Comparison of ENCODE assay signal across 8 mouse cellular contexts in genomic region chr3:67583125-67583845, GRCm38 (mm10). TPM values are rescaled to one million over a fixed set of nuclear protein-coding genes. Genes with fewer than 3 reads are reported as not detected.
A peak's percentile ranks its signal among the peaks of the same experiment; 100 is the strongest.
DNase-seq lines count a peak whose midpoint lies in the region; ATAC-seq and TF ChIP-seq lines count a peak whose summit lies in the region.

No protein-coding gene starts in this region.

- H3K27ac ChIP-seq in kidney, adult 2 months (ENCODE audit: insufficient read depth, low read depth, low read length): peak overlapping the region; percentile 39; the same call in 1 of the 2 replicates
- no peak overlapping the region; the same call in 1 of the 2 replicates for H3K27ac ChIP-seq in MEL (ENCODE audit: control insufficient read depth, low read depth, low read length)
- peak overlapping the region; percentile 53; the same call in 1 of the 2 replicates for H3K27ac ChIP-seq in liver, embryonic 15.5 days (replicated peaks)

- peaks cover 21% of the 10 kb centered on the region for H3K4me1 ChIP-seq in kidney, adult 2 months (ENCODE audit: control insufficient read depth, insufficient read depth, low read length)
- H3K4me1 ChIP-seq in MEL (ENCODE audit: control insufficient read depth in 1 of 2, insufficient read depth in 2 of 2, low read length in 2 of 2): peaks cover 0 to 10% of the 10 kb centered on the region in 2 experiments; a peak in 2 of 4 replicates
- peaks cover 26% of the 10 kb centered on the region for H3K4me1 ChIP-seq in liver, embryonic 15.5 days (replicated peaks)

- H3K4me2 ChIP-seq in liver, embryonic 15.5 days: peak overlapping the region; percentile 96

- no peaks in the 10 kb centered on the region for H3K9me3 ChIP-seq in MEL (replicated peaks; ENCODE audit: insufficient read depth, low read length)
- H3K9me3 ChIP-seq in liver, embryonic 15.5 days (replicated peaks): no peaks in the 10 kb centered on the region

- no peaks in the 10 kb centered on the region for H3K27me3 ChIP-seq in kidney, adult 2 months (replicated peaks; ENCODE audit: control insufficient read depth, insufficient read depth, low read length)
- H3K27me3 ChIP-seq in MEL (ENCODE audit: control insufficient read depth in 1 of 2, insufficient read depth in 2 of 2, low read length in 2 of 2): no peaks in the 10 kb centered on the region
- no peaks in the 10 kb centered on the region for H3K27me3 ChIP-seq in liver, embryonic 15.5 days

- H3K36me3 ChIP-seq in kidney, adult 2 months (ENCODE audit: control insufficient read depth, insufficient read depth, low read length): peaks cover 2% of the 10 kb centered on the region; the same call in 1 of the 2 replicates
- peaks cover 2 to 18% of the 10 kb centered on the region in 2 experiments for H3K36me3 ChIP-seq in MEL (ENCODE audit: control insufficient read depth in 1 of 2, insufficient read depth in 2 of 2, low read length in 2 of 2)
- H3K36me3 ChIP-seq in liver, embryonic 15.5 days (replicated peaks): no peaks in the 10 kb centered on the region

- DNase-seq in kidney, adult 2 months: peak; percentile 36
- DNase-seq in kidney, postnatal 14 days: no peak
- no peak for DNase-seq in MEL (ENCODE audit: low read depth, low spot score)
- DNase-seq in right cerebral cortex, postnatal 14 days: no peak
- DNase-seq in cerebellum, adult 11-12 months: no peak
- DNase-seq in layer of hippocampus, postnatal 25 days (ENCODE audit: extremely low spot score in 1 of 2, low spot score in 1 of 2): no peak

- ATAC-seq in granulocyte monocyte progenitor cell, adult 5-6 weeks (replicated peaks; ENCODE audit: poor library complexity, severe bottlenecking): peak; percentile 5
- peak; percentile 24; the same call in 1 of the 2 replicates for ATAC-seq in liver, embryonic 15.5 days (ENCODE audit: insufficient read depth)

- no peak for TF ChIP-seq RAD21 in MEL (IDR thresholded peaks at IDR 0.05; ENCODE audit: low read depth, low read length)

- no peak for TF ChIP-seq POLR2A in kidney, adult 2 months (IDR thresholded peaks at IDR 0.05; ENCODE audit: low read depth, low read length)
- TF ChIP-seq POLR2A in MEL (IDR thresholded peaks at IDR 0.05; ENCODE audit: control insufficient read depth in 1 of 2, insufficient read depth in 1 of 2, low read depth in 1 of 2, low read length in 2 of 2, poor library complexity in 1 of 2): no peak

- WGBS in kidney, adult 2 months: 9% methylated on average over 16 of the region's 16 CpGs
- 14% methylated on average over 16 of the region's 16 CpGs for WGBS in liver, embryonic 15.5 days (ENCODE audit: insufficient replicate concordance)

- no peak for TF ChIP-seq EP300 in MEL (IDR thresholded peaks at IDR 0.05; ENCODE audit: low read depth in 1 of 2, low read length in 2 of 2)

- peak overlapping the region; percentile 82 for H3K9ac ChIP-seq in MEL (ENCODE audit: control insufficient read depth, low read depth, low read length, poor library complexity, severe bottlenecking)
- H3K9ac ChIP-seq in liver, embryonic 15.5 days: peak overlapping the region; percentile 66

- H3K4me3 ChIP-seq in kidney, adult 2 months (ENCODE audit: insufficient read depth, low read depth, low read length): peak overlapping the region; percentile 97
- peak overlapping the region; percentile 72 to 90 for H3K4me3 ChIP-seq in MEL (ENCODE audit: control insufficient read depth in 1 of 2, insufficient read depth in 1 of 2, low read depth in 2 of 2, low read length in 2 of 2)
- H3K4me3 ChIP-seq in liver, embryonic 15.5 days (replicated peaks): peak overlapping the region; percentile 89

- TF ChIP-seq CTCF in kidney, adult 2 months (conservative IDR thresholded peaks at IDR 0.05; ENCODE audit: insufficient read depth, insufficient read length, low read depth, low read length): no peak
- TF ChIP-seq CTCF in MEL (IDR thresholded peaks at IDR 0.05 in 2 of 3, conservative IDR thresholded peaks at IDR 0.05 in 1 of 3; ENCODE audit: control insufficient read depth in 1 of 3, insufficient read depth in 1 of 3, low read depth in 2 of 3, low read length in 3 of 3, poor library complexity in 1 of 3, severe bottlenecking in 1 of 3): no peak

- H3K79me2 ChIP-seq in MEL (ENCODE audit: control insufficient read depth, insufficient read depth, low read length, poor library complexity): peaks cover 6% of the 10 kb centered on the region

TF ChIP-seq in MEL, 35 proteins besides CTCF, POLR2A, EP300 and RAD21:
- no peak for TF ChIP-seq MAFK (IDR thresholded peaks at IDR 0.05; ENCODE audit: borderline replicate concordance, low read depth, low read length)
- no peak for TF ChIP-seq ZKSCAN1 (IDR thresholded peaks at IDR 0.05; ENCODE audit: low read depth, low read length)
- no peak for TF ChIP-seq USF2 (IDR thresholded peaks at IDR 0.05; ENCODE audit: borderline replicate concordance in 1 of 2, insufficient read depth in 1 of 2, low read depth in 1 of 2, low read length in 2 of 2)
- TF ChIP-seq ZMIZ1 (IDR thresholded peaks at IDR 0.05; ENCODE audit: low read depth, low read length): no peak

RNA-seq across cellular contexts. Expression of gene Mfsd1, which starts 0.7 kb away (rescaled TPM):
- polyA plus RNA-seq in kidney, adult 2 months (2012; rRNA removed): 191 and 214 TPM in 2 replicates
- 39.6 and 39.7 TPM in 2 replicates for total RNA-seq in MEL (2012; rRNA removed)
- 10 to 100 TPM in 1 of 2 experiments, not detected in 1; 36.2 TPM for polyA plus RNA-seq in MEL (2012; ENCODE audit: insufficient read depth in 1 of 2, insufficient read length in 2 of 2, low read depth in 1 of 2, low replicate concordance in 2 of 2, missing spikeins in 1 of 2)
- total RNA-seq in granulocyte monocyte progenitor cell, adult 5-6 weeks (2014; fragmentation: Nextera tagmentation): 41.5 and 51.5 TPM in 2 replicates
- 167 and 180 TPM in 2 replicates for total RNA-seq in granulocyte monocyte progenitor cell, adult 5-6 weeks (2017)
- 25.3 and 25.5 TPM in 2 replicates for polyA plus RNA-seq in liver, embryonic 15.5 days (2015; fragmentation: Nextera tagmentation; extraction: Ambion mirVana)
- total RNA-seq in layer of hippocampus, postnatal 25 days (2021): 10 to 100 TPM; 37.9 to 44.0 TPM
